Mouse (Mus musculus) hindbrain, embryonic 14.5 days (tissue): ENCODE results near the gene Enpp6. TPM values are rescaled to one million over a fixed set of nuclear protein-coding genes. Genes with fewer than 3 reads are reported as not detected.
"Not testable (repeated sequence)": the region's sequence is repeated elsewhere in the genome, so short reads cannot be mapped to it uniquely, and the experiment has no call there.

Experiments used
- ATAC-seq: fragments of 200-750 bp; cut with Nextera tagmentation; 2 replicates; pipeline ENCODE4 v1.8.0; 2017; ENCODE audit warnings: moderate number of reproducible peaks, mild to moderate bottlenecking, moderate TSS enrichment, moderate library complexity; ENCODE audit not compliant: low FRiP score
- DNase-seq: peaks from one replicate; pipeline ENCODE4 v3.0.0-alpha.2; 2015; ENCODE audit warnings: low spot score
- H3K27ac ChIP-seq: fragments of 300-500 bp; sonication (generic); 2 replicates; pipeline ENCODE4 v1.5.1; 2014; ENCODE audit warnings: mild to moderate bottlenecking, moderate library complexity
- H3K27me3 ChIP-seq: fragments of 300-500 bp; sonication (generic); 2 replicates; pipeline ENCODE4 v1.6.1; 2014; ENCODE audit warnings: mild to moderate bottlenecking, low read length, mixed read lengths; ENCODE audit not compliant: control insufficient read depth, insufficient read depth
- H3K36me3 ChIP-seq: fragments of 300-500 bp; sonication (generic); replicated peaks from 2 replicates; pipeline ENCODE4 v1.6.1; 2014; ENCODE audit not compliant: control insufficient read depth, insufficient read depth
- H3K4me1 ChIP-seq: fragments of 300-500 bp; sonication (generic); replicated peaks from 2 replicates; pipeline ENCODE4 v1.6.1; 2014; ENCODE audit warnings: antibody characterized with exemption, low read length, mixed read lengths; ENCODE audit not compliant: control insufficient read depth, insufficient read depth
- H3K4me2 ChIP-seq: fragments of 300-500 bp; sonication (generic); replicated peaks from 2 replicates; pipeline ENCODE4 v1.6.1; 2014; ENCODE audit warnings: mild to moderate bottlenecking, moderate library complexity
- H3K4me3 ChIP-seq: fragments of 300-500 bp; sonication (generic); replicated peaks from 2 replicates; pipeline ENCODE4 v1.5.1; 2014; ENCODE audit warnings: mild to moderate bottlenecking, low read length
- H3K9ac ChIP-seq: fragments of 300-500 bp; sonication (generic); 2 replicates; pipeline ENCODE4 v1.6.1; 2014
- H3K9me3 ChIP-seq: fragments of 300-500 bp; sonication (generic); 2 replicates; pipeline ENCODE4 v1.6.1; 2016; ENCODE audit warnings: low read length; ENCODE audit not compliant: control insufficient read depth
- WGBS: fragments of 180-500 bp; shearing (Covaris S2); extraction: QIAGEN DNeasy Blood & Tissue Kit; methylation state at CpG from one replicate; pipeline ENCODE4 v1.1.7; 2014; 5-methylcytosine and 5-hydroxymethylcytosine counted together
- polyA plus RNA-seq: library from polyadenylated mRNA; unstranded; fragments of >200 nt; fragmentation: Nextera tagmentation; extraction: Ambion mirVana; gene quantifications from 2 replicates; pipeline ENCODE4 v1.2.1, GENCODE M21; 2014

The Enpp6 gene
- polyA plus RNA-seq, 1 experiment from 2014 or later: 1.8 TPM

DNA sequence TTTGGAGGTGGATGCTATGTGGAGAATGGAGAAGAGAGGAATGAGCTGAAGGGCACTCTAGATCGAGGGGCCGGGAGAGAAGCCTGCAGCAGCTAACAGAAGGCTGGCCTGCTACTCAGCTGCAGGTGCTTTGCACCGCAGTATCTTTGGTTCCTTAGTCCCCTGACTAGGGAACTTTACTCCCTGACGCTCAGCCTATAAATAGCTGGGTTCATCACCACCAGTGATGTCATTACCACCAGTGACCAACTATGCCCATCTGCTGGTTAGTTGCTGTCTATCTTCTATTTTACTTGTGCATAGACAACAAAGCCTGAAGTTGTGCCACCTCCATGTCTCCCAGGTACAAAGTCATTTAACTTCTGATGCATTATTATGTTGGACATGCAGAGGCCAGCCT lies 37.9 kb downstream of the Enpp6 start:
- H3K27me3 ChIP-seq: no peaks in the 10 kb centered on the region
- no peak for DNase-seq
- 0 out of 2 replicates have a peak, but pooled peaks cover 3% of the 10 kb centered on the region for H3K4me1 ChIP-seq
- WGBS: 88% methylated on average over 4 of the region's 4 CpGs
- no peaks in the 10 kb centered on the region for H3K36me3 ChIP-seq
- no peak overlapping the region for H3K4me3 ChIP-seq
- H3K27ac ChIP-seq: no peak overlapping the region
- no peak overlapping the region for H3K4me2 ChIP-seq
- no peaks in the 10 kb centered on the region for H3K9me3 ChIP-seq
- no peak for ATAC-seq
- H3K9ac ChIP-seq: no peak overlapping the region

DNA sequence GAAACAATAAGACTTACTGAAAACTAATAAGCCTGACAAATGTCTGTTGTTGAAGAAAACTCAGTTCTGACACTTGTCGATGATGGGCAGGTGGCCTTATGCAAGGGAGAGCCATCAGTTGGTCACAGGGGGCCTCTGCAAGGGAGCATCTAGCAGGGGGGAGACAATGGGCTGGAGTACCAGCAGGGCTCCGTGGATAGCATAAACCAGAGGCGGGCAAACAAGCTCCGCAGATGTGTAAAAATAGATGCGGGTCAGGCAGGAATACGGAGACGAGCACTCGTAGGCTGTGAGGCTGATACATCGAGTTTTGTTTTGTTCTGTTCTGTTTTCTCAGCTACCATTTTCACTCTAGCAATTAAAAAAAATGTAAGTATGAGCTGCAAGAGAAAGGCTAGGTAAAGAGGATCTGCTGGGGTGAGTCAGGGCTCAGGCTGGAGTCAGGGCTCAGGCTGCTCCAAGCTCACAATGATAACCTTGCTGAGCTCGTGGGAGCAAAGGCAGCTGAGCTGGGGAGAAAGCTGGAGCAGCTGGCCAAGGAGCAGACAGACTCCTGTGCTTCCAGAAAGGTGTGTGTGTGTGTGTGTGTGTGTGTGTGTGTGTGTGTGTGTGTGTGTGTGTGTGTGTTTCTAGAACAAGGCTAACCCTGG lies 40.3 kb downstream of the Enpp6 start:
- no peaks in the 10 kb centered on the region for H3K9me3 ChIP-seq
- 62% methylated on average over 10 of the region's 10 CpGs for WGBS
- no peaks in the 10 kb centered on the region for H3K27me3 ChIP-seq
- no peak overlapping the region for H3K9ac ChIP-seq
- 0 out of 2 replicates have a peak, but pooled peaks cover 3% of the 10 kb centered on the region for H3K4me1 ChIP-seq
- no peak for ATAC-seq
- H3K27ac ChIP-seq: no peak overlapping the region
- no peak for DNase-seq
- H3K4me3 ChIP-seq: no peak overlapping the region
- no peak overlapping the region for H3K4me2 ChIP-seq
- no peaks in the 10 kb centered on the region for H3K36me3 ChIP-seq

DNA sequence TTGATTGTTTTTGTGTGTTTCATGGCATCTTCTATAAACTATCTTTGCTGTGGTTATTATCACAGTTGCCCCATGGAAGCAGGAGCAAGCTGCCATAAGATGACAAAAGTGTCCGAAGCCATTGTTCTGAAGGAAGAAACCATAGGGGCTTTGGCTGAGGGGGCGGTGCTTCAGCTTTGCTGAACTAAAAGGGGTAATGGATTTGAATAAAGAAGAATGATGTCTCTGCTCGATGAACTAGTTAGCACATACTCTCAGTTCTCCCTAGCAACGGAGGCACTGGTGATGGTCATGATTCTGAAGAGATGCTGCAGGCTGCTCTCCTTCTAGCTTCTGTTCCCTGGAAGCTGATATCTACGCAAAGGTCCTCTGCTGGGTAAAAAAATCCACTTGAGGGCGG lies 41.8 kb downstream of the Enpp6 start:
- no peak overlapping the region for H3K27ac ChIP-seq
- H3K27me3 ChIP-seq: no peaks in the 10 kb centered on the region
- no peaks in the 10 kb centered on the region for H3K9me3 ChIP-seq
- 0 out of 2 replicates have a peak, but pooled peaks cover 3% of the 10 kb centered on the region for H3K4me1 ChIP-seq
- no peaks in the 10 kb centered on the region for H3K36me3 ChIP-seq
- H3K9ac ChIP-seq: no peak overlapping the region
- 14% methylated on average over 6 of the region's 6 CpGs for WGBS
- no peak overlapping the region for H3K4me3 ChIP-seq
- ATAC-seq: no peak
- DNase-seq: no peak
- H3K4me2 ChIP-seq: no peak overlapping the region

DNA sequence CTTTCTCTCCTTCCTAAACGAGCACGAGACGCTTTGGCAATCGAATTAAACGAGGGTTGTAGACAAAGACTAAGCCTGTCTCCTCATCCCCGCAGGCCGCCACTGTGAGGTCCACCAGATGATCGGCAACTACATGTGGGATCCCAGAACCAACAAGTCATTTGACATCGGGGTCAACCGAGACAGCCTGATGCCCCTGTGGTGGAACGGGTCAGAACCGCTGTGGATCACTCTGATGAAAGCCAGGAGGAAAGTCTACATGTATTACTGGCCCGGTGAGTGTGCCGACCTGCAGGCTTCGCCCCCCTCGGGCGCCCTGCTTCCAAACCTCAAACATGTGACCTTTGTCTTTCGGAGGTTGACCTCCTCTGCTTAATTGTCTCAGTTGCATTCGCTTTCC lies 43.6 kb downstream of the Enpp6 start:
- H3K4me3 ChIP-seq: no peak overlapping the region
- no peak overlapping the region for H3K4me2 ChIP-seq
- H3K27ac ChIP-seq: no peak overlapping the region
- ATAC-seq (no peak), DNase-seq (no peak)
- no peaks in the 10 kb centered on the region for H3K9me3 ChIP-seq
- H3K36me3 ChIP-seq: no peaks in the 10 kb centered on the region
- H3K4me1 ChIP-seq: 0 out of 2 replicates have a peak, but pooled peaks cover 3% of the 10 kb centered on the region
- H3K9ac ChIP-seq: no peak overlapping the region
- 86% methylated on average over 19 of the region's 19 CpGs for WGBS
- H3K27me3 ChIP-seq: no peaks in the 10 kb centered on the region

DNA sequence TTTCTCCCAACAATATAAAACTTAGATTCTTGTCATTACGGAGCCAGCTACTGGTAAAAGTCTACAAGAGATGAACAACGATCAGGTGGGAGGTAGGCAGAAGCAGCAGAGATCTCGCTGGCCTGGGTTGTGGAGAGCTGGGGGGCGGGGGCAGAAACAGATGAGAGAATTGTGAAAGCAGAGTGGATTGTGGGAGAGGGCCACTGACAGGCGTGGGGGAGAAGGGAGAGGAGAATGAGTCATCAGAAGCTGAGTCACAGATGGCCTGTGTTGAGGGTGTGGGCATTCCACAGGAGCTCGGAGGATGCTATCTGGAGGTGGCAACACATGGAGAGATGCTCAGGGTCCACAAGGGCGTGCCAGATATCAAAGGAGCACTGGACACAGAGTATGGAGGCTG lies 45.4 kb downstream of the Enpp6 start:
- 90% methylated on average over 7 of the region's 7 CpGs for WGBS
- no peak overlapping the region for H3K4me3 ChIP-seq

DNA sequence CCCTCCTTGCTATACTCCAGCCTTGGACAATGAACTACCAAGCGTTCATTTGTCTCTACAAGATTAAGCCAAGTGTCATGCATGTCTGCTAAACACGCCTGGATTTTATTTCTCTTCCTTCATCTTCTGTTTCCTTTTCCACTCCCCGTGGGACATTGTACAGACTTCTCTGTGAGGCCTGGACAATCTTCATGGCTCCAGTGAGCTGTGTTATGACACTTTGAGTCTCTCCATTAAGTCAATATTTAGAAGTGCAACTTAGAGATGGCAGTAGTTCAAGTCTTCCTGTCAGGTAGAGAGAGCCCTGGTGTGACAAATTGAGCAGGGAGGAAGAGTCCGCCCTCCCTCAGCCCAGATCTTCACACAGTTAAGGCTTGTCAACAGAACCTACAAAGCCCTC lies 47.3 kb downstream of the Enpp6 start:
- 89% methylated on average over 4 of the region's 4 CpGs for WGBS
- no peak overlapping the region for H3K9ac ChIP-seq
- ATAC-seq: no peak

More for the DNA sequence above, 45.4 kb downstream of the Enpp6 start:
- Histone ChIP-seq H3K9me3 (no peaks in the 10 kb centered on the region), H3K27ac (no peak overlapping the region), H3K36me3 (no peaks in the 10 kb centered on the region), H3K27me3 (no peaks in the 10 kb centered on the region), H3K9ac (no peak overlapping the region), H3K4me2 (no peak overlapping the region), H3K4me1 (0 out of 2 replicates have a peak, but pooled peaks cover 3% of the 10 kb centered on the region)
- DNase-seq (no peak), ATAC-seq (no peak)

DNA sequence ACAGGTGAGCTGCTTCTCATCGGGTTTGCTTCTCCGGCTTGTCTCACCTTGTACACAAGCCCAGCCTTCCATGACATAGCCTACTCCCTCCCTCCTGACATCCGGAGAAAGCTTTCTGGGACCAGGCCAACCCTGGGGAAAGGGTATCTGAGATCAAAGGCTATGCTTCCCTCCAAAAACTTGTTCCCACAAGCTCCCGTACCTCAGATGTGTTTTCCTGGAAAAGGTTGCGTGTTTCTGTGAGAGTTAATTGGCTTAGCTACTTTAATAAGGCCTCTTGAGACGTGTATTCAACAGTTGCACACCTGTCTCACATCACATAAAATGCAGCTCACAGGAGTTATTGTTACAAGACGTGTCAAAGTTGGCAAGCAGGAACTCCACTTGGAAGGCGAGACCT lies 49.8 kb downstream of the Enpp6 start:
- WGBS: 89% methylated on average over 8 of the region's 8 CpGs
- ATAC-seq (no peak), DNase-seq (no peak)
- Histone ChIP-seq H3K27ac (no peak overlapping the region), H3K4me2 (no peak overlapping the region), H3K36me3 (no peaks in the 10 kb centered on the region), H3K4me1 (no peaks in the 10 kb centered on the region), H3K9ac (no peak overlapping the region), H3K4me3 (no peak overlapping the region), H3K9me3 (peaks cover 9% of the 10 kb centered on the region), H3K27me3 (no peaks in the 10 kb centered on the region)

More for the DNA sequence above, 47.3 kb downstream of the Enpp6 start:
- H3K4me3 ChIP-seq: no peak overlapping the region
- H3K27ac ChIP-seq: no peak overlapping the region
- no peak overlapping the region for H3K4me2 ChIP-seq
- DNase-seq: no peak
- H3K4me1 ChIP-seq: no peaks in the 10 kb centered on the region
- no peaks in the 10 kb centered on the region for H3K9me3 ChIP-seq
- H3K27me3 ChIP-seq: no peaks in the 10 kb centered on the region
- no peaks in the 10 kb centered on the region for H3K36me3 ChIP-seq

DNA sequence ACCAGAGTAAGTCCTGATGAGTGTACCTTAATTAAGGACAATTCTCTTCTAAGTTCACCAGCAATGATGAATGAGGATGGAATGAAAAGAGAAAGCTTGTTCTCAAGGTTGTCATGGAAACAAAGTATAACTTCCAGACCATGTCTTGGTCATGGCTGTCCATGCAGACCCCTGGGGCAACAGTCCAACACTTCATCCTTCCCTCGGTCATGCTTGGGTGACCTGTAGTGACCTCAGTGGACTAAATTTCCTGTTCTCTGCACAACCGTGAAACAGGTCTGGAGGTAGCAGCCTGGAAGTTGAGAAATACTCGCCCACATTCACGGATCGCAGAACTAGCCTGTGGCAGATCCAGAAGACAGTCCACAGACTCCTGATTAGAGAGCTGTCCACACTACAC lies 50.7 kb downstream of the Enpp6 start:
- no peak overlapping the region for H3K4me3 ChIP-seq
- H3K9me3 ChIP-seq: peaks cover 9% of the 10 kb centered on the region
- no peak overlapping the region for H3K9ac ChIP-seq
- H3K27ac ChIP-seq: no peak overlapping the region
- H3K27me3 ChIP-seq: no peaks in the 10 kb centered on the region
- H3K4me1 ChIP-seq: no peaks in the 10 kb centered on the region
- H3K4me2 ChIP-seq: no peak overlapping the region
- DNase-seq (no peak), ATAC-seq (no peak)
- 63% methylated on average over 5 of the region's 5 CpGs for WGBS
- H3K36me3 ChIP-seq: no peaks in the 10 kb centered on the region

DNA sequence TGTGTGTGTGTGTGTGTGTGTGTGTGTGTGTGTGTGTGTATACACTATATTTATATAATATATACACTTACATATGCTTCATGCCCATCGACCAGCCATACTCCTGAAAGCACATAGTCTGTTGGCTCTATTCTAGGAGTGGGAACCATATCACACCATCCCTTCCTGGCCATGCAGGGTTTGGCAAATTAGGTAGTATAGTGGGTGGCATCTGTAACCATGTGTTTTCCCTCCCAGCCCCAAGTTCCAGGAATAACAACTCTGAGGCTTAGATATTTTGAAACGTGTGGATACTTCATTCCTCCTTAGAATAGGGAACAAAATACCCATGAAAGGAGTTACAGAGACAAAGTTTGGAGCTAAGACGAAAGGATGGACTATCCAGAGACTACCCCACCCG lies 53.5 kb downstream of the Enpp6 start:
- WGBS: 89% methylated on average over 3 of the region's 4 CpGs
- H3K27me3 ChIP-seq, H3K4me1 ChIP-seq, H3K27ac ChIP-seq, H3K4me3 ChIP-seq, DNase-seq, H3K4me2 ChIP-seq, H3K36me3 ChIP-seq, ATAC-seq, H3K9ac ChIP-seq: not testable (repeated sequence)
- H3K9me3 ChIP-seq: peaks cover 20% of the 10 kb centered on the region

DNA sequence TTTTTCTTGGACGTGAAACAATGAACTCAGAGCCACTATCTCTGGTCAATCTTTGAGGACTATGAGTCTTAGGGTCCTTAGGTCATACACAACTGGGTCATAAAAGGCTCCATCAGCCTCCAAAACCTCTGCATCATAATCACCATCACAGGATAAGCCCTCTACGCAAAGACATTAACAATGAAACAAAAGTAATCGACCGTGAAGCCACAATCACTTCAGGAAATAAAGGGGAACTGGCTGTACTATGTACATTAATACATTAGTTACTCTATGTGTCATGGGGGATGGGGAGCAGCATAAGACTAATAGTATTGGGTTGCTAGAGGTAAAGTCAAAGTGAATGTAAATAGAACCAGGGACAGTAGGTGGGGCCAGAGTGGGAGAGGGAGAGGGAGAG lies 59.7 kb downstream of the Enpp6 start:
- no peak overlapping the region for H3K4me2 ChIP-seq
- H3K4me3 ChIP-seq: no peak overlapping the region
- H3K9me3 ChIP-seq: peaks cover 11% of the 10 kb centered on the region; the same call in 1 of the 2 replicates
- whole genome bisulfite sequencing: 75% methylated on average over 4 of the region's 4 CpGs
- H3K36me3 ChIP-seq: no peaks in the 10 kb centered on the region
- H3K27me3 ChIP-seq: no peaks in the 10 kb centered on the region
- H3K27ac ChIP-seq: no peak overlapping the region
- no peak overlapping the region for H3K9ac ChIP-seq
- DNase-seq (no peak), ATAC-seq (no peak)
- no peaks in the 10 kb centered on the region for H3K4me1 ChIP-seq
